Mouse (Mus musculus): ENCODE data around the gene Arl8b. TPM values are rescaled to one million over a fixed set of nuclear protein-coding genes. Genes with fewer than 3 reads are reported as not detected.

Arl8b gene
- polyA plus RNA-seq (2012; rRNA removed): 9.6 and 12.0 TPM in 2 replicates

GRCm38 (mm10) chr6:108782526-108783183 is at the start of gene Arl8b:
TSS of gene Arl8b (plus strand) at chr6:108783099.

GRCm38 (mm10) chr6:108828234-108828868 is 45.5 kb downstream of the Arl8b start, which contains the start of gene Edem1:
TSS of gene Edem1 (plus strand) at chr6:108828641.

Other genes starting within 250 kb of the Arl8b start
- 27.2 and 30.7 TPM in 2 replicates for gene Bhlhe40, start 122.5 kb upstream of the Arl8b start, polyA plus RNA-seq (2012; rRNA removed)
- gene Edem1, start 45.5 kb downstream of the Arl8b start, polyA plus RNA-seq (2012; rRNA removed): 42.4 and 57.9 TPM in 2 replicates